Mouse (Mus musculus) lung, adult 2 months (tissue): ENCODE measurements around the gene Btbd2. TPM values are rescaled to one million over a fixed set of nuclear protein-coding genes. Genes with fewer than 3 reads are reported as not detected.
"Not testable (repeated sequence)": the region's sequence is repeated elsewhere in the genome, so short reads cannot be mapped to it uniquely, and the experiment has no call there.

Experiments used
- DNase-seq: peaks from one replicate; pipeline ENCODE4 v3.0.0; 2022
- H3K4me1 ChIP-seq: fragments of 200-500 bp; 2 replicates; pipeline ENCODE4 v1.6.1; 2011; ENCODE audit warnings: low read length; ENCODE audit not compliant: control insufficient read depth, insufficient read depth
- H3K4me3 ChIP-seq: fragments of 200-500 bp; replicated peaks from 2 replicates; pipeline ENCODE3; 2011; ENCODE audit warnings: low read depth, mild to moderate bottlenecking, control low read depth, low read length; ENCODE audit errors: extremely low read depth
- CTCF ChIP-seq: fragments of 200-500 bp; IDR thresholded peaks from 2 replicates; pipeline ENCODE4 v1.5.1; 2011; ENCODE audit warnings: mild to moderate bottlenecking, low read length, control low read depth; ENCODE audit not compliant: insufficient read depth
- POLR2A ChIP-seq: fragments of 200-500 bp; IDR thresholded peaks from 2 replicates; pipeline ENCODE4 v1.6.1; 2011; ENCODE audit warnings: low read depth, mild to moderate bottlenecking, control low read depth, low read length, borderline replicate concordance; ENCODE audit errors: extremely low read depth
- WGBS: fragments of 180-500 bp; shearing (Covaris S2); methylation state at CpG from one replicate; pipeline ENCODE4 v1.1.7; 2018; 5-methylcytosine and 5-hydroxymethylcytosine counted together
- polyA plus RNA-seq: library from polyadenylated mRNA; depleted of rRNA; stranded (reverse); fragments of >200 nt; gene quantifications from 2 replicates; pipeline ENCODE4 v1.2.3, GENCODE M21; 2012

Gene Btbd2
- polyA plus RNA-seq, 1 experiment = 87.0 TPM

- no peak overlapping the region for H3K4me3 ChIP-seq
- no peak for DNase-seq
- TF ChIP-seq POLR2A = no peak
- TF ChIP-seq CTCF = no peak
- peaks cover 10% of the 10 kb centered on the region; the same call in 1 of the 2 replicates for H3K4me1 ChIP-seq
- 69% methylated on average over 6 of the region's 6 CpGs for WGBS
These were observed 2.0 kb downstream of the Btbd2 start for GRCm38 (mm10) chr10:80654866-80655265.

DNA sequence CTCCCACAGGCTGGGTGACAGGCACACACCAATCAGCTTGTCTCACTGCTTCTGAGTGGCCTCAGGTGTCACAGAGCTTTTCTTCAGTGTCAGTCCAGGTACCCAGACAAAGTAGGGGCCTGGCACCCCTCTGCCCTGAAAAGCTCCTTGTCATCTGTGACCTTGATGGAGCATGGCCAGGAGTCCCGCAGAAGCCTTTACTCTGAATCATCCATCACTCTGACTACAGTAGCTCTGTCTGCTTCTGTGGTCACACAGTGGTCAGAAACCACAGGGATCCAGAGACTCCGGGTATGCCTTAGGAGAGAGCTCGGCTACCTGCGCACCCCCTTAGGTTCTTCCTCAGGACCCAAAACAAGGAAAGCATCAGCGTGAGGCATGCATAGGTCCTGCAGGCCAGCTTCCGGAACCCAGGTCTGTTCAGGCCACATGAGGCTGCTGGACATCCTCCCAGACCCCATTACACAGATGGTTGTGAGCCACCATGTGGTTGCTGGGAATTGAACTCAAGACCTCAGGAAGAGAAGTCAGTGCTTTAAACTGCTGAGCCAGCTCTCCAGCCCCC, 3.6 kb downstream of the Btbd2 start:
- WGBS = 82% methylated on average over 6 of the region's 6 CpGs
- DNase-seq = no peak
- H3K4me1 ChIP-seq = peaks cover 8% of the 10 kb centered on the region; the same call in 1 of the 2 replicates
- H3K4me3 ChIP-seq = no peak overlapping the region
- TF ChIP-seq CTCF (no peak), POLR2A (no peak)

GRCm38 (mm10) chr10:80650392-80650791, 6.5 kb downstream of the Btbd2 start:
- WGBS = 92% methylated on average over 10 of the region's 10 CpGs
- DNase-seq = no peak
- H3K4me3 ChIP-seq = no peak overlapping the region
- 0 out of 2 replicates have a peak, but pooled peaks cover 2% of the 10 kb centered on the region for H3K4me1 ChIP-seq
- no peak for TF ChIP-seq CTCF
- no peak for TF ChIP-seq POLR2A

GRCm38 (mm10) chr10:80649910-80650309, 7.0 kb downstream of the Btbd2 start:
- not testable (repeated sequence) for H3K4me3 ChIP-seq, H3K4me1 ChIP-seq, DNase-seq
- WGBS = 89% methylated on average over 6 of the region's 6 CpGs

- no peak for TF ChIP-seq POLR2A
- TF ChIP-seq CTCF = no peak
- Histone ChIP-seq H3K4me1 (no peaks in the 10 kb centered on the region), H3K4me3 (no peak overlapping the region)
- 86% methylated on average over 10 of the region's 10 CpGs for WGBS
- DNase-seq = no peak
These were observed 9.9 kb downstream of the Btbd2 start for GRCm38 (mm10) chr10:80646936-80647335.

DNA sequence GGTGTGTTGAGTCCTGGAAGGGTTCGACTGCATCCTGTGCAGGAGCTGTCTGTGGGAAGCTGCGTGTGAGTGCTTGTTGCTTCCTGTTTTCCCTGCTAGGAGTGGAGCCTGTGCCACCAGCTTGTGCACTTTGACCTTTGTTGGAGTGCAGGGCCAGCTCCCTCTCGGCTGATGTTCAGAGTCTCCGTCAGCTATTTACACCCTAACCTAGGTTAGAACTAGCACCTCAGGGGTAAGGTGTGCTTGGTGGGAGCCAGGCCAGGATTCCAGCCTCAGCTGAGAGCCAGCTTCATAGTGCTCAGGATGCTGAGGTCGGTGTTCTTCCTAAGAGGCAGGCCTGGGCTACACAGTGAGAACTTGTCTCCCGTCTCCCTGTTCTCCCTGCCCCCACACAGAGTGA, 21.5 kb downstream of the Btbd2 start:
- no peak for DNase-seq
- peaks cover 1% of the 10 kb centered on the region; the same call in 1 of the 2 replicates for H3K4me1 ChIP-seq
- H3K4me3 ChIP-seq = no peak overlapping the region
- TF ChIP-seq POLR2A (no peak), CTCF (no peak)
- WGBS = 69% methylated on average over 6 of the region's 6 CpGs

DNA sequence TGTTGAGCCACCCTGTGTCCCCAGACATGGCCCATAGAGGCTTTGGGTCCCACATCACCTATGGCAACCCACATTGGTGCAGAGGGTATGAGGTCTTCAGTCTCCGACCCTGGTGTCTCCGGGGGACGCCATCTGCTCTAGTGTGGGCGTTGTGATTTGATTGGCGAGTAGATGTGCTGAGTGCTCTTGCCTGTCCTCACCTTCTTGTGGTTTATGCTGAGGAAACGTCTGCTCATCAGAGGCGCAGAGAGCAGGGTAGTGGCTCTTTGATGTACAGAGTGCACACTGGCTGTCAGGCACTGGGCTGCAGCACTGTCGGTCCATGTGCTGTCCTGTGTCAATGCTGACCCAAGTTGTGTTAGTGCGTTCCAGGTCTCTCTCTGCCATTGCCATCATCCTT, 27.9 kb downstream of the Btbd2 start:
- H3K4me3 ChIP-seq = no peak overlapping the region
- peaks cover 13% of the 10 kb centered on the region for H3K4me1 ChIP-seq
- no peak for DNase-seq
- TF ChIP-seq POLR2A (no peak), CTCF (no peak)
- WGBS = 77% methylated on average over 9 of the region's 9 CpGs

DNA sequence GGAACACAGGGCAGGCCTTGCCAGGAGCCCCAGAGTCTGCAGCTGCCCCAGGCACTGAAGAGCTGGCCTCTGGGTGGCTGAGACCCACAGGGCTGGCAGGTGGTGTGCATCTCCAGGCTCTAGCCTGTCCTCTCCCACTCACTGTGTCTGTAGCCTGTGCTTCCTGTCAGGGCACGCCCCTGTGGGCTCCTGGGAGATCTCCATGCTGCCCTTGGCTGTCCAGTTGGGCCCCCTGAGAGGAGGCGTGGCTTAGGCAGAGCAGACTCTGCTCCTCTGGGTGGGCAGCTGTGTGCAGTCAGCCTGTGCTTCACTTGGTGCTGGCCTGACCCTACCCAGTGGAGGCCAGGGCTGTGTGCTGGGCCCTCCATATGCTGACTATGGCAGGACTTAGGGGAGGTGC, 29.2 kb downstream of the Btbd2 start:
- Histone ChIP-seq H3K4me3 (no peak overlapping the region), H3K4me1 (peaks cover 19% of the 10 kb centered on the region)
- no peak for DNase-seq
- TF ChIP-seq CTCF = no peak
- no peak for TF ChIP-seq POLR2A
- 31% methylated on average over 2 of the region's 2 CpGs for WGBS

- 81% methylated on average over 4 of the region's 4 CpGs for WGBS
- TF ChIP-seq CTCF (no peak), POLR2A (no peak)
- peaks cover 19% of the 10 kb centered on the region for H3K4me1 ChIP-seq
- no peak overlapping the region for H3K4me3 ChIP-seq
- DNase-seq = no peak
These were observed 31.1 kb downstream of the Btbd2 start for GRCm38 (mm10) chr10:80625764-80626163.

DNA sequence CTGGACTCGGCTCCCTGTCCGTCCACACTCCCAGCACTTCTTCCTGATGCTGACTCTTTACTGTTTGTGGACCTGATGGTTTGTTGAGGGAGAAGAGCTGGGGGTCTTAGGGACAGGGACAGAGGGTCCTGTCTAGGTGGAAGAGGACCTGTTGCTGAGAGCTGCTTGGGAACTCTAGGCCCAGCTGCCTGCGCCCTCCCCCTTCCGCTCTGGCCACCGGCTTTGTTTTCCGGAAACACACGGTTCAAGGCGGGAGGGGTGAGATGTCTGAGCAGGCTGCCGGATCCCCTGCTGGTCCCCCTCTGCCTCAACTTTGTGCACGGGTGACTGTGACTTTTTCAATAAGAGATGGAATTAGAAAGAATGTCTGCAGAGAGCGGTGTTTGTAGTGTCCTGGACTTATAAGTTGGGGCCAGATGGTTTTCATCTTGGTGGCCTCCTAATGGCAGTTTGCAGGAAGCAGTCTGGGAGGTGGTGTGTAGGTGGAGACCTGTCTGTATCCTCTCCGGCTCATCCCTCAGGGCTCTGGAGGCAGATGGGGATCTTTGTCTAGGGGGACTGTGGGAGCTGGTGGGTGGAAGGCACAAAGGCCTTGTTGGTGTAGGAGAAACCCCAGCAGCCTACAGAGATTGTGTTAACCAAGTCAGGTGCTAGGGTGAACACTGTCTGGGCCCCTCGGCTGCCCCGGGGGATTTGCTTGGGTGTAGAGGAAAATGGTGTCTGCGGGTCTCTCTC, 33.2 kb downstream of the Btbd2 start:
- no peak for DNase-seq
- Histone ChIP-seq H3K4me1 (peaks cover 8% of the 10 kb centered on the region; the same call in 1 of the 2 replicates), H3K4me3 (peak overlapping the region; percentile 93)
- no peak for TF ChIP-seq CTCF
- TF ChIP-seq POLR2A = peak; percentile 60; the same call in 1 of the 2 replicates
- WGBS = 9% methylated on average over 15 of the region's 15 CpGs
